Mouse (Mus musculus): ENCODE data around the gene Olfr1406.

GRCm38 (mm10) chr1:173174154-173174842, 16.1 kb downstream of the Olfr1406 start:
- TF ChIP-seq GATA2 (IDR thresholded peaks at IDR 0.05; ENCODE audit: borderline replicate concordance, low read depth, low read length): no peak
- TF ChIP-seq CTCF (IDR thresholded peaks at IDR 0.05; ENCODE audit: low read depth, low read length): no peak

Measured in G1E (cell line).